Mouse (Mus musculus) frontal cortex, postnatal 14 days (tissue): ENCODE data around the gene Actl7b.

Source experiments
- DNase-seq, 2 experiments: peaks; one replicate each; pipeline ENCODE4 v3.0.0; 2022; ENCODE audit warnings: low spot score in 2 of 2

Actl7b gene

GRCm38 (mm10) chr4:56713155-56713554 is 28.1 kb downstream of the Actl7b start:
- no peak for DNase-seq

DNA sequence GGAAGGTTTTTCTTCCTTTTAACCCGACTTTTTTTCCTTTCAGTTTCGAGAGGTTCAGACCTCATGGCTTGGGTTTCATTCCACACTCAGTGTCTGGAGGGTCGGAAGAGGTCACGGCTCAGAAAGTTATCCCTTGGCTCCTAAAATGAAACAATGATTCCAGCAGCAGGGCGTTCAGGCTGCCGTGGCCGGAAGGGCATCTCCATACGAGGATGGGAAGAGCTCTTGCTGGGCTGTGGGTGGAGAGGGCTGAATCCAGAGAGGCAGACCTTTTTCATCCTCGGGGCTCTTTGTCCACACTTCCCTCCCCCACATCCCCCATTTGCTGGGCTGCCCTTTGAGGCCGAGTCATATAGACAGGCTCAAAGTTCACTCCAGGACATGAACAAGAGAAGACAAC is 39.0 kb downstream of the Actl7b start:
- DNase-seq = no peak

DNA sequence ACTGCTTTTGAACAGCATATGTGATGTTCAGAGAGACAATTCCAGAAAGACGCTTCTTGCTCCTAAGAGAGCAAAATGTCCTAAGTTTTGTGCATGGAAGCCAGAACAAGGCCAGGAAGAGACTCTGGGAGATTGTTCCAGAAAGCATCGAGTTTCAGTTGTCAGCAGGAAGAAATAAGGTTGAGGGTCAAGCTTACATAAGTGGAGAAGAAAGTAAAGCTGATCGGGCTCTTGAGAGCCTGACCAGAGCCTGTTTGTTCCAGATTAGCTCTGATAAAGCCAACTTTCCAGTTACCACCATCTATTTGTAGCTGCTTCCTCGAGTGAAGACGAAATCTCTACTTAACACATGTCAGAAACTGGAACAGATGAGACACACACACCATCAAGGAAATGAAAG is 42.6 kb downstream of the Actl7b start:
- no peak for DNase-seq

- no peak for DNase-seq
Measured at GRCm38 (mm10) chr4:56696401-56696800, 44.8 kb downstream of the Actl7b start.
